Mouse (Mus musculus) right cerebral cortex, postnatal 25 days (tissue): Measurements from ENCODE around the gene Nup37.
A peak's percentile ranks its signal among the peaks of the same experiment; 100 is the strongest.

Source experiments
- DNase-seq: peaks from one replicate; pipeline ENCODE4 v3.0.0; 2022

Nup37 gene

DNA sequence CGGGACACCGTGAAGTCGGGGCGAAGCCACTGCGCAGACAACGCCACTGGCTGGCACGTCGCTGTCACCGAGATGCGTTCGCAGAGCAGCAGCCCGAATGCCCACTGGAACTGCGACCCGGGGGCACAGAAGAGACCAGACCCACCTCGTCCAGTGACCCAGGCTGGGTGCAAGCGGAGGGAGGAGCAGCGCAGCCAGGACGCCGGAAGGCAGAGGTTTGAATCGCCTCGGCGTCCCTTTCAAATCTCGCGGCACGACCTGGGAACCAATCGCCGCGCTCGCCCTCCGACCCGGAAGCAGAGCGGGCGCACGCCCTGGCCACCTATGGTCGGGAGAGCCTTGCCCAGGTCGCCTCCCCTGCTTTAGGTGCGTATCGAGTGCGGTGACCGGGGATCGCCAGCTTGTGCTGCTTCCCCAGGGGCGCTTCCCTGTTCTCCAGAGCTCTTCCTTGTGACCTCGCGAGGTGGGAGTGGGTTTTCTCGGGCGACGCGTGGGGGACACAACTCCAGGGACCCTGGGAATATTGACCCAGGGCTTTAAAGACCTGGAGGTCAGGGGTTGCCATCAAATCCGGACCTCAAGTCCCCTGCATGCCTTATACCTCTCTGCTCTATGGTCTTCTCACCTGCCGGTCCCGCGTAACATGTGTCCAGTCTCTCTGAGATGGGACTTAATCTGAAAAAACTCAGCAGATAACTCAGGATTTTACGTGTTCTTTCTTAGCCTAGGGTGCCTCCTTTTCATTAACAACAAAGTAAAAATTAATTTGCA, at the start of gene Nup37, which contains the start of gene Parpbp:
Nup37 (plus strand) TSS at position 286 of the 771 bp plus-strand sequence.
Parpbp (minus strand) TSS at position 235 of the 771 bp plus-strand sequence.
- DNase-seq = peak; percentile 87

GRCm38 (mm10) chr10:88106169-88106568, 40.6 kb upstream of the Nup37 start:
- no peak for DNase-seq

DNA sequence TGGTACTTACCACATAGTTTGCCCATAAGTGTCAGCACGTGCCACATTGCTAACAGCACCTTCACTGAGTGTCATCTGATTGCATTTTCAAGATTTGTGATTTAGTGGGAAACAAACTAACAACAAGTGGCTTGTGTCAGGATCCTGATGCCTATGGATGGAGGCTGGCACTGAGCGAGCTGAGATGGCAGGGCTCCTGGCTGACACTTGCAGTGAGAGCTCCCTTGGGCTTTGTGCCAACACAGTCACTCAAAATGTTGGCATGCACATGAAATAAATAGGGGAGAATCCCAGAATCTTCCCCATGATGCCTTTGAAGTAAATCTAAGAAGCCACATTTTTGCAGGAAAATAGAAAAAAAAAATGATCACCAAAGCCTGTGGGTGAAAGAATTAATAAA, 33.5 kb upstream of the Nup37 start:
- DNase-seq = no peak

- DNase-seq = no peak
Observed at GRCm38 (mm10) chr10:88119721-88120120, 27.1 kb upstream of the Nup37 start.

GRCm38 (mm10) chr10:88135630-88136029, 11.2 kb upstream of the Nup37 start:
- DNase-seq = no peak

DNA sequence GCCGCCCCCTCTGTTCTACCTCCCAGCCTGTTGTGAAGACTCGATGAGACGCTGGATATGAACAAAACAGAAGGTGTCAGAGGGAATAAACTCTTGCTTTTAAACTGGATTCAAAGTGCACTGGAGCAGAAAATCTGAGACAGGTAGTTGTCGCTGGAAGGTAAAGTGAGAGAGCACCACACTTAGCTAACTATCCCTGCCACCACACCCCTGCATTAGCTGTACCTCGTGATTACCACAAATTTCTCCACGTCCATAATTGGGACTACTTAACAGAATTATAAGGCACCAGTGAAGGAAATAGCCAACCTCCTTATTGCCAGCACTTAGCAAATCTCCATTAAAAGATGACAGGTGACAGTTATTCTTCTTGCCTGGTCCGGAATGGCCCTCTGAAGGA, 605 bp upstream of the Nup37 start:
- DNase-seq = no peak

DNA sequence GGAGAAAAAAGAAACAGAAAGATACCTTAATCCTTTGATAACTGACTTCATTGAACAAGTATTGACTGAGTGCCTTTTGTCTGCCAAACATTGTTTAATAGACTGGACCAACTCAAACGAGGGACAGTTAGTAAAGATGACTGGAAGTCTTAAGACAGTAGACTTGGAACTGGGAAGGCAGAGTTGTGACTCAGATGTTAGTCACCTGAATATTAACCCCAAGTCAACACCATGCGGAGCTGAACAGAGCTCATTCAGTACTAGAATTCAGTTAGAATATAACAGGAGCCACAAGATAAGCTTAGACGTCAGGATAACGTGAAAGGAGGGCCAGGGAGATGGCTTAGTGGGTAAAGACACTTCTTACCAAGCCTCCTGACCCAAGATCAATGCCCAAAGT, 3.6 kb downstream of the Nup37 start:
- DNase-seq = no peak

DNA sequence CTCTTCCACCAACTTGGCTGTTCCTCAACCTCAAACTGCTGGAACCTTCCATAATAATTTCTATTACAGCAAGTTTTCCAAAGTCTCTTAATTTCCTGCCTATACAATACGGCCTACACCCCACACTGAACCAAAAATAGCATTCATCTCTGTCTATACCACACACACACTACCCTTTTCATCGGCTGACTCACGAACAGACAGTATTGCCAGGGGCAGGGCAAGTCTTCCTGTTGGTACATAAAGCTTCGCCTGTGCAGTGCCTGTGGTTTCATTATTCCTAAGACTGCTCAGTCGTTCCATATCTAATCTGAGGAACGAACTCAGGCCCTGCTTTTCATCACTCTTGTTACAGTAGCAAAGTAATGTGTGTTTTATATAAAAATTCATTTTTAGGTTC, 4.9 kb downstream of the Nup37 start:
- no peak for DNase-seq

- DNase-seq = no peak
Observed at GRCm38 (mm10) chr10:88162096-88162495, 15.3 kb downstream of the Nup37 start.

DNA sequence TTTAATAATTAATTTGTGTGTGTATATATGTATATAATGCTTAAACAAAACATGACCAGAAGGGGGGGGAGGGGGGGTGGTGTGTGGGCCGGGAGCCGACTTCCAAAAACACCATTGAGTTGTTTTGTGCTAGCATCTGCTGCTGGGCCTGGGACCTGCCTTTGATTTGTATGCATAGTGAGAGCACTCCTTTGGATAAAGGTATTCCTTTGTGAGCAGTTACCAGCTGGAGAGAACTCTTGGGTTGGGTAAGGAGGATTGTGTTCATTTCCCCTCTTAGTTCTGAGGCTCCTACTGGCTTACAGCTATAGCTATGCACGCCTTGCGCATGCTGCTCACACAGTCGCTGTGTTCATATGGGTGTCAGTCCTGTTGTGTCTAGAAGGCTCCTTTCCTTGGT, 15.9 kb downstream of the Nup37 start:
- no peak for DNase-seq

- no peak for DNase-seq
Observed at GRCm38 (mm10) chr10:88166158-88166557, 19.4 kb downstream of the Nup37 start.

GRCm38 (mm10) chr10:88167438-88168077, 20.8 kb downstream of the Nup37 start:
- DNase-seq = no peak

DNA sequence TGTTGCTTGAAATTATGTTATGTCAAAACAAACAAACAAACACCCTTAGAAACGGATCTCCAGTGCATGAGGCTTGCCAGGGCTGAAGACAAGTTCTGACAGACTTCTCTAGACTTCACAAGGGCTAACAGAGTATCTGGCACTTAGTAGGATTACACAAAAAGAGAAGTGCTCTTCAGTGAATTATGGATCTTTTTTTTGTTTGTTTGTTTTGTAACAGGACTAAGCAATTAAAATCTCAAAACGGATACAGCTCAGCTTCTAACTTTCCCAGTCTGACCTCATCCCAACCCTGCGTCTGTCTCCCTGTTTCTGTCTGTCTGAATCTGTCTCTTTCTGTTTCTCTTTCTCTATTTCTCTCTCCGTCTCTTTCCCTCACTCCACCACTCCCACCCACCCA, 53.7 kb downstream of the Nup37 start:
- DNase-seq = no peak

GRCm38 (mm10) chr10:88200951-88201638, 54.3 kb downstream of the Nup37 start, which contains the start of gene Washc3:
Washc3 (plus strand) TSS chr10:88201093.
- peak; percentile 89 for DNase-seq

DNA sequence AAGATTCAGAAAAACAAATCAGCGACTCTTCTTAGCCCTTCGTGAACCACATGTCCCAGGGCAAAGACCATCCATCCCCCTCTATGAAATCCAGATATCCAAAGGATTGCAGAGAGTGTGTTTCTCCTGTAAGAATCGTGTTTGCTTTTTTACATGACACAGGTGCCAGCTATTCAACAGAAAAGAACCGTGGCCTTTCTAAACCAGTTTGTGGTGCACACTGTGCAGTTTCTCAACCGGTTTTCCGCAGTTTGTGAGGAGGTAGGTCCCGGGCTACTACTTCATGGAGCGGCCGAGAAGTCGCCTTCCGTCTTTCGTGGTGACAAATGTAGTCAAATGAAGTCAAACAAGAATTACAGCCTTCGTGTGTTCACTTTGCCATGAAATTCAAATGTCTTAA, 54.9 kb downstream of the Nup37 start:
- no peak for DNase-seq

GRCm38 (mm10) chr10:88202581-88202980, 55.8 kb downstream of the Nup37 start:
- DNase-seq = no peak

GRCm38 (mm10) chr10:88203236-88203635, 56.4 kb downstream of the Nup37 start:
- no peak for DNase-seq

GRCm38 (mm10) chr10:88212644-88213043, 65.9 kb downstream of the Nup37 start:
- no peak for DNase-seq

DNA sequence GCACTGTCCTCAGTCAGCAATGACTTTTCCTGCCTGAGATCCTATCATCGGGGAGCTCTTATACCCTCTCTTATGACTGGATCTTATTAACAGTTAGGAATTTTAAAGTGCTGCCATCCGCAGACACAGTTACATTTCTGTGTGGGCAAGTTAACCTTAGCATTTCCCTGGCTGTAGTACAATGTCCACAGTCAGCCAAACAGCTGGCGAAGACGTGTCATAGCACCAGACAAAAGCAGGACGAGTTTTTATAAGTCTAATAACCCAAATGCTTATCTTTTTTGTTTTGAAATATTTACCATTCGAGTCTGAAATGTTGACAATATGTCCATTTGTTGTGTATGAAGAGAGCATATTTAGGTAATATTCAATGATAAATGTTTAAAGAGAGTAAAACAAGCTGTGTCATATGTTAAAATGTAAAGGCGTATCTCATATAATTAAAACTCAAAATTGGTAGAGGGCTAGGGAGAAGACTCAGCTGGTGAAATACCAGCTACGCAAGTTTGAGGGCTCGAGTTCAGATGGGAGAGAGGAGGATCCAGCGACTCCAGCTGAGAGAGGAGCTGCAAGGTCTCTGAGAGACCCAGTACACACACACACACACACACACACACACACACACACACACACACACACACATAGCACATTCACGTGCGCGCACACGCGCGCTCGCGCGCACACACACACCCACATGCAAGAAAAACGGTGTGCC, 68.2 kb downstream of the Nup37 start:
- no peak for DNase-seq

DNA sequence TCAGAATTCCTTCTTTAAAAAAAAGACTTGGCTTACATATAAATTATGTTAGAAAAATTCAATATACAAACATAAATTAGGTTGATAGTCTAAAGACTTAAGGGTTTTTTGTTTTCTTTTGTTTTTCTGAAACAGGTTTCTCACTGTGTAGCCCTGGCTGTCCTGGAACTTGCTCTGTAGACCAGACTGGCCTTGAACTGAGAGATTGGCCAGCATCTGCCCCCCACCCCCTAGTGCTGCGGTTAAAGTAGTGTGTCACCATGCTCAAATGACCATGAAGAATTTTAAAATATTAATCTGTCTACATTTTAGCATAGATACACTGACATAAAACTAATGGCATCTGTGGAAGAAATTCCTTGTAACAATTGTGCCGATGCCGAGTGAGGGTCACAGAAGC, 71.4 kb downstream of the Nup37 start:
- DNase-seq = no peak

- no peak for DNase-seq
Observed at GRCm38 (mm10) chr10:88221718-88222117, 74.9 kb downstream of the Nup37 start.

DNA sequence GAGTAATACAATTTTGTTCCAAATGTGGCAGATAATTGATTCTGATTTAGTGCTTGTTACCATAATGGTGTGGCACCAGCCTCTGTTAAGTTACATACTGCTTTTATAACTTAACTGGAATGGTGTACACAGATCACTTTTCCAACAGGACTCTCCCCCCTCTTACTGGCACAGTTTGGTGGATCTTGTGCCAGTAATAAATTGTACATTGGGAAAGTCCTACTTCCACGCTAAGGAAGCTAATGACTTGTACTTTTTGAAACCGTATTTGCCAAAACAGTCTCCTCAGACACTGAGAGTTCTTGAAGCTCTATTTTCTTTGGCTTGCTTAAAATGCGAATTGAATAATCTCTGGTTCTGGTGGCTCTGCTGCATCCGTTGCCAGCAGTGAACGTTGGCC, 78.6 kb downstream of the Nup37 start:
- no peak for DNase-seq

DNA sequence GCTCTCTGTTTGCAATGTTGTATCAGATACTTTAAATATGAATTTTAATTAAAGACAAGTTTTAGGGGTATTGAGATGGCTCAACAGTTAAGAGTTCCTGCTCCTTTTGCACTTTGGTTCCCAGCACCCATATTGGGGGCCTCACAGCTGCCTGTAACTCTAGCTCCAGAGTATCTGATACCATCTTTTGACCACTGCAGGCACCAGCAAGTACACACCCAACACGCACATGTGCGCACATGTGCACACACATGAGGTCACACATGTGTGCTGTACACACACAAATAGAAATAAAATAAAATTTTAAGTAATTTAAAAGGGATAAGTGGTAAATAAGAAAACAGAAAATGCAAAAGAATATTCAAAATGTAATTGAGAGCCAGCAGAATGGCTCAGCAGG, 81.2 kb downstream of the Nup37 start:
- no peak for DNase-seq
